Mouse (Mus musculus): ENCODE results near the gene Arhgap15. TPM values are rescaled to one million over a fixed set of nuclear protein-coding genes. Genes with fewer than 3 reads are reported as not detected.

The Arhgap15 gene
- polyA plus RNA-seq, 1 experiment from 2014 or later: 1.4 TPM

GRCm38 (mm10) chr2:44068151-44068840, 319.7 kb downstream of the Arhgap15 start:
- no peak overlapping the region for H3K4me3 ChIP-seq
- H3K27me3 ChIP-seq: no peaks in the 10 kb centered on the region
- H3K9ac ChIP-seq: no peak overlapping the region
- H3K36me3 ChIP-seq: no peaks in the 10 kb centered on the region
- no peak overlapping the region for H3K4me2 ChIP-seq (replicated peaks)
- WGBS: 72% methylated on average over 7 of the region's 7 CpGs
- ATAC-seq (ENCODE audit: low FRiP score): no peak
- no peak overlapping the region for H3K27ac ChIP-seq
- no peaks in the 10 kb centered on the region for H3K4me1 ChIP-seq
- no peaks in the 10 kb centered on the region for H3K9me3 ChIP-seq (replicated peaks)

DNA sequence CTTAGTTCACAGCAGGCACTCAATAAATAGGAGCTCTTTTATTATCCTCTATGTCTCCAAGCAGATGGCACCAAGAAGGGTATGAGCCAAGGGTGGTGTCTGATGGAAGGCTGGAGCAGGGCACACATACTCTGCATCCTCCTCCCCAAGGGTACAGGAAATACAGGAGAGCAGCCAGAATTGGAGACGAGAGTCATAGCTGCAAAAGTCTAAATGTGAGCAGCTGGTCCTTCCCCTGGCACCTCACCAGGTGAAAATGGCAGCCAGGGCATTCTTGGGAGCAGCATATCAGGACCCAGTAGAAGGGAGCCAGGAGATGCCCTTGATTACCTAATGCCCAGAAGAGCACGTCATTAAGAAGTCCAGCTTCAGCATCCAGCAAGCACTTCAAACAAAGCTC, 320.3 kb downstream of the Arhgap15 start:
- no peak overlapping the region for H3K9ac ChIP-seq
- H3K4me2 ChIP-seq (replicated peaks): no peak overlapping the region
- no peak overlapping the region for H3K27ac ChIP-seq
- WGBS: 89% methylated on average over 2 of the region's 2 CpGs
- no peaks in the 10 kb centered on the region for H3K36me3 ChIP-seq
- no peaks in the 10 kb centered on the region for H3K4me1 ChIP-seq
- no peaks in the 10 kb centered on the region for H3K9me3 ChIP-seq (replicated peaks)
- no peaks in the 10 kb centered on the region for H3K27me3 ChIP-seq
- ATAC-seq (ENCODE audit: low FRiP score): no peak
- H3K4me3 ChIP-seq: no peak overlapping the region

DNA sequence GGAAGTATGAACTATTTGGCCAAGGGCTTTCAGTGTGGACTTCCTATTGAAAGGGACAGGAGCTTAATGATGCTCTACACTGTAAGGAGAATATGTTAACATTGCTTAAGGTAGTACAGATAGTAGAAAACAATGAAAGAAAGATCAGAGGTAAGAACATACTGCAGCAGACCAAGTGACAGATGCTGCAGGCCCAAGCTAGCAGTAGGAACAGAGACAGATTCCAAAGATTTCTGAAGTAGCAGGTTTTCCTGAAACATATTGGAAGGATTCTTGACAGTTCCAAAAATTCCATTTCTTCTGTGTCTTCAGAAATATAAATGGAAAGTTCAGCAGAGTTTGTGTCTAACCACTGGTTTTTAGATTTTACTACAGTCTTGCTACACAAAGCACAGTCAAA, 327.9 kb downstream of the Arhgap15 start:
- H3K4me2 ChIP-seq (replicated peaks): no peak overlapping the region
- no peak overlapping the region for H3K27ac ChIP-seq
- no peak for ATAC-seq (ENCODE audit: low FRiP score)
- H3K4me1 ChIP-seq: no peaks in the 10 kb centered on the region
- no peaks in the 10 kb centered on the region for H3K36me3 ChIP-seq
- H3K9me3 ChIP-seq (replicated peaks): no peaks in the 10 kb centered on the region
- no peak overlapping the region for H3K9ac ChIP-seq
- H3K4me3 ChIP-seq: no peak overlapping the region
- H3K27me3 ChIP-seq: no peaks in the 10 kb centered on the region

DNA sequence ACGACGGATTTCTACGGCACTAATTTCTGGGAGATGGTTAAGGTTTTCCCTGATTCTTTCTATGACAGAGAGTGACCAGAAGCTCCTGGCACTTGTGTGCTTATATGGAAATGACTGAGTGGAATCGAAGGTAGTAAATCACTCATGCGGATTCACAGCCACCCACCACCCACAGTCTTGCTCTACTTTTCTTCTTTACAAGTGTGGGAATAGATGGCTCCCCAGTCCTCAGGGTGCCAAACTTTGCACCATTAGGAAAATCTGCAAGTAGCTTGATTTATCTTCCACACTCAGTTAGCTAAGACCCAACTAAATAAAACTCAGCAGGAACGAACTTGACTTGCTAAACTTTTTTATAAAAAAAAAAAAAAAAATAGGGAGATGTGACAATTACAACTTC, 331.9 kb downstream of the Arhgap15 start:
- H3K27me3 ChIP-seq: no peaks in the 10 kb centered on the region
- no peak overlapping the region for H3K4me2 ChIP-seq (replicated peaks)
- no peaks in the 10 kb centered on the region for H3K36me3 ChIP-seq
- H3K9ac ChIP-seq: no peak overlapping the region
- H3K27ac ChIP-seq: no peak overlapping the region
- H3K9me3 ChIP-seq (replicated peaks): no peaks in the 10 kb centered on the region
- 91% methylated on average over 6 of the region's 6 CpGs for WGBS
- H3K4me3 ChIP-seq: no peak overlapping the region
- no peaks in the 10 kb centered on the region for H3K4me1 ChIP-seq
- no peak for ATAC-seq (ENCODE audit: low FRiP score)

DNA sequence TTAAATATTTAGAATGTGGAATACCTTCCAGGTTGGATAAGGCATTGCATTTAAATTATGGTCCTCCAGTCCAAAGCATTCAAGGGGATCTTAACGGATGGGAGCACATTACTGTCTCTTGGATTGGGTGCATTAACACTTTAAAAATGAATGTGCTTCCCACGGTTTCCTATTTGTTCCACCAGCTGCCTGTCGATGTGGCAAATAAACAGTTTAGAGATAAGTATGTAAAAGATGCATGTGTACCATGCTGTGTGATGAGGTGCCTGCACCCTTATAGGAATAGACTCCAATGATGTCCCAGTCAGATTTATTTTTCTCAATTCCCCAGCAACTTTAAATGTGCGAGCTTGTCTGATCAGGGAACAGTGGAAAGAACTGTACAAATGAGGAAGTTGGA, 332.6 kb downstream of the Arhgap15 start:
- Histone ChIP-seq H3K27ac (no peak overlapping the region), H3K9ac (no peak overlapping the region), H3K4me1 (no peaks in the 10 kb centered on the region), H3K36me3 (no peaks in the 10 kb centered on the region), H3K4me3 (no peak overlapping the region), H3K27me3 (no peaks in the 10 kb centered on the region), H3K4me2 (replicated peaks) (no peak overlapping the region), H3K9me3 (replicated peaks) (no peaks in the 10 kb centered on the region)
- WGBS: 81% methylated on average over 4 of the region's 4 CpGs
- ATAC-seq (ENCODE audit: low FRiP score): no peak

DNA sequence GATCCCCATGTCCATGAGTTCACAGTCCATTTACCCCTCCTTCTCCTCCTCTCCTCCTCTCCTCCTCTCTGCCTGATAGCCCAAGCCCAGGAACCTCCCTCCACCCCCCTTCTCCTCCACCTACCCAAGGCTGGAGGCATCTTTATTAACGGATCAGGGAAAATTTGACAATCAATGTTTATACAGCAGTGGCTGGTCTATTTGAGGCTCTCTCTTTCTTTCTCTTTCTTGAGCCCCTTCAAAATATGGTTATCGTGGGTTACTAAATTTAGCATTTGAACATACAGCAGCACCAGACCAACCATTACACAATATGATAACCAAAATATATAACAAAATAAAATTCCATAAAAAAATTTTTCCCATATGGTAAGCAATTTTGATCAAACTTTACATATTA, 335.8 kb downstream of the Arhgap15 start:
- Histone ChIP-seq H3K4me2 (replicated peaks) (no peak overlapping the region), H3K27ac (no peak overlapping the region), H3K36me3 (no peaks in the 10 kb centered on the region), H3K9ac (no peak overlapping the region), H3K27me3 (no peaks in the 10 kb centered on the region), H3K9me3 (replicated peaks) (no peaks in the 10 kb centered on the region), H3K4me3 (no peak overlapping the region), H3K4me1 (no peaks in the 10 kb centered on the region)
- no peak for ATAC-seq (ENCODE audit: low FRiP score)
- 79% methylated on average over 2 of the region's 2 CpGs for WGBS

GRCm38 (mm10) chr2:44086403-44087056, 337.9 kb downstream of the Arhgap15 start:
- no peaks in the 10 kb centered on the region for H3K36me3 ChIP-seq
- H3K27me3 ChIP-seq: no peaks in the 10 kb centered on the region
- H3K27ac ChIP-seq: no peak overlapping the region
- H3K4me3 ChIP-seq: no peak overlapping the region
- no peak for ATAC-seq (ENCODE audit: low FRiP score)
- 30% methylated on average over 5 of the region's 5 CpGs for WGBS
- no peak overlapping the region for H3K9ac ChIP-seq
- H3K9me3 ChIP-seq (replicated peaks): no peaks in the 10 kb centered on the region
- no peak overlapping the region for H3K4me2 ChIP-seq (replicated peaks)
- no peaks in the 10 kb centered on the region for H3K4me1 ChIP-seq

GRCm38 (mm10) chr2:44098552-44098951, 349.9 kb downstream of the Arhgap15 start:
- no peak overlapping the region for H3K9ac ChIP-seq
- no peak overlapping the region for H3K4me2 ChIP-seq (replicated peaks)
- H3K36me3 ChIP-seq: no peaks in the 10 kb centered on the region
- no peak overlapping the region for H3K27ac ChIP-seq
- H3K4me1 ChIP-seq: no peaks in the 10 kb centered on the region
- 0 out of 2 replicates have a peak, but pooled peaks cover 10% of the 10 kb centered on the region for H3K9me3 ChIP-seq (replicated peaks)
- no peaks in the 10 kb centered on the region for H3K27me3 ChIP-seq
- ATAC-seq (ENCODE audit: low FRiP score): no peak
- 91% methylated on average over 4 of the region's 4 CpGs for WGBS
- H3K4me3 ChIP-seq: no peak overlapping the region

DNA sequence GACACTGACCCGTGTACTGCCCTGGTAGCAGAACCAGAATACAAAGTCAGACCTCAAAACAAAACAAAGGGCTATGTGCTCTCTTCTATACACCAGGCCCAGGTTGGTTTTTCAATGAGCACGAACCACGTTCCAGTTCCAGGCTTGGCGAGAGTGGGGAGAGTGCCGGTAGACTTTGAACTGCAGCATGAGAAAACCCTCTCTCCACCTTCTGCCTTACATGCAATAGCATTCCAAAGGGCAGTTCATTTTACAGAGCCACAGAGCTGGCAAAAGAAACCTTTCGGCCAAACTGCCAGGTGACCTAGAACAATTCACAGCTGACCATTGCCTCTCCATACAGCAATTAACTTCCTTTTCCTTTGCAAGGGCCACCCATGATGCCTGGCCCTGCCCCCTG, 353.7 kb downstream of the Arhgap15 start:
- Histone ChIP-seq H3K27ac (no peak overlapping the region), H3K36me3 (no peaks in the 10 kb centered on the region), H3K9me3 (replicated peaks) (0 out of 2 replicates have a peak, but pooled peaks cover 5% of the 10 kb centered on the region), H3K4me3 (no peak overlapping the region), H3K9ac (no peak overlapping the region), H3K4me2 (replicated peaks) (no peak overlapping the region), H3K27me3 (no peaks in the 10 kb centered on the region), H3K4me1 (peaks cover 10% of the 10 kb centered on the region)
- no peak for ATAC-seq (ENCODE audit: low FRiP score)
- WGBS: 66% methylated on average over 6 of the region's 6 CpGs

DNA sequence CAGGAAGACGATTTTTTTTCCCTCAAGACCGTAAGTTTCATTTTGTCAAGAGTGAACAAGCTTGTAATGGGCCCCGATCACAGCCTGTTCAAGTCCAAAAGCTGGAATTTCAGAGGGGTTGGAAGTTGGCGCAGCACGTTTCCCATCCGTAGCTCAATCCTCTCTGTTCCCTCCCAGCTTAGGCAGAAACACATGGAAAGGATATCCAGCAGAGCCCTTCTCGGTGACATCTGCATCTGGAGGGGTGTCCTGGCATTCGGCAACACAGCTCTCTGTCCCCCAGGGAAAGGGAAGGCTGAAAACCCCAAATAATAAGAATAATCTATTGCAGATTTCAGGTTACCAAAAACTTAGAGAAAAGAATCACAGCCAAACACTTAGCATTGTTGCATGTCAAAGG, 354.7 kb downstream of the Arhgap15 start:
- Histone ChIP-seq H3K36me3 (no peaks in the 10 kb centered on the region), H3K9ac (no peak overlapping the region), H3K27ac (no peak overlapping the region), H3K4me2 (replicated peaks) (no peak overlapping the region), H3K4me3 (no peak overlapping the region), H3K27me3 (no peaks in the 10 kb centered on the region), H3K9me3 (replicated peaks) (no peaks in the 10 kb centered on the region), H3K4me1 (peaks cover 10% of the 10 kb centered on the region)
- no peak for ATAC-seq (ENCODE audit: low FRiP score)
- WGBS: 84% methylated on average over 8 of the region's 8 CpGs

GRCm38 (mm10) chr2:44103742-44104141, 355.1 kb downstream of the Arhgap15 start:
- Histone ChIP-seq H3K9ac (no peak overlapping the region), H3K4me3 (no peak overlapping the region), H3K9me3 (replicated peaks) (no peaks in the 10 kb centered on the region), H3K27ac (no peak overlapping the region), H3K4me2 (replicated peaks) (no peak overlapping the region), H3K27me3 (no peaks in the 10 kb centered on the region), H3K4me1 (peaks cover 10% of the 10 kb centered on the region), H3K36me3 (no peaks in the 10 kb centered on the region)
- no peak for ATAC-seq (ENCODE audit: low FRiP score)
- 84% methylated on average over 5 of the region's 5 CpGs for WGBS

- H3K27me3 ChIP-seq: no peaks in the 10 kb centered on the region
- 0 out of 2 replicates have a peak overlapping the region, but pooled peaks have one; percentile 5 for H3K27ac ChIP-seq
- no peak overlapping the region for H3K4me3 ChIP-seq
- H3K36me3 ChIP-seq: no peaks in the 10 kb centered on the region
- peak; percentile 76 for ATAC-seq (ENCODE audit: low FRiP score)
- 37% methylated on average over 22 of the region's 22 CpGs for WGBS
- H3K4me2 ChIP-seq (replicated peaks): peak overlapping the region; percentile 30
- H3K4me1 ChIP-seq: peaks cover 10% of the 10 kb centered on the region
- H3K9ac ChIP-seq: no peak overlapping the region
- no peaks in the 10 kb centered on the region for H3K9me3 ChIP-seq (replicated peaks)
Observed at GRCm38 (mm10) chr2:44104282-44105197, 355.9 kb downstream of the Arhgap15 start.
